ENCODE assay signal across 7 mouse cellular contexts in genomic region chr10:126928819-126929206, GRCm38 (mm10). TPM values are rescaled to one million over a fixed set of nuclear protein-coding genes. Genes with fewer than 3 reads are reported as not detected.
DNase-seq lines count a peak whose midpoint lies in the region; ATAC-seq and TF ChIP-seq lines count a peak whose summit lies in the region.

No protein-coding gene starts in this region.

- DNase-seq in right cerebral cortex, postnatal 4 days: peak; percentile 23
- no peak for DNase-seq in right cerebral cortex, postnatal 25 days
- peak; percentile 57 to 65 for DNase-seq in gastrocnemius, adult 8-10 months (ENCODE audit: low spot score in 2 of 2)
- no peak for DNase-seq in thymus, postnatal 10 days (ENCODE audit: low spot score in 2 of 2)

- H3K4me3 ChIP-seq in intestine, postnatal 0 days (ENCODE audit: low read depth, low read length): peak overlapping the region; percentile 46
- H3K4me3 ChIP-seq in midbrain, embryonic 13.5 days (replicated peaks): peak overlapping the region; percentile 54

- no peak for TF ChIP-seq CTCF in intestine, postnatal 0 days (IDR thresholded peaks at IDR 0.05; ENCODE audit: low read depth)

- peak overlapping the region; percentile 65; the same call in 1 of the 2 replicates for H3K9ac ChIP-seq in intestine, postnatal 0 days (ENCODE audit: low read depth, low read length)
- no peak overlapping the region for H3K9ac ChIP-seq in midbrain, embryonic 13.5 days (replicated peaks)

- H3K4me2 ChIP-seq in intestine, postnatal 0 days (replicated peaks; ENCODE audit: low read depth): peak overlapping the region; percentile 86
- H3K4me2 ChIP-seq in midbrain, embryonic 13.5 days (replicated peaks): peak overlapping the region; percentile 85

- H3K27ac ChIP-seq in intestine, postnatal 0 days (ENCODE audit: low read depth, low read length): peak overlapping the region; percentile 94
- no peak overlapping the region for H3K27ac ChIP-seq in midbrain, embryonic 13.5 days

- no peaks in the 10 kb centered on the region for H3K27me3 ChIP-seq in intestine, postnatal 0 days (replicated peaks; ENCODE audit: control insufficient read depth, insufficient read depth, low read length)
- H3K27me3 ChIP-seq in midbrain, embryonic 13.5 days: peaks cover 27% of the 10 kb centered on the region

- 23% methylated on average over 12 of the region's 12 CpGs for WGBS in intestine, postnatal 0 days
- WGBS in midbrain, embryonic 13.5 days: 18% methylated on average over 12 of the region's 12 CpGs

- H3K9me3 ChIP-seq in intestine, postnatal 0 days (ENCODE audit: control insufficient read depth): no peaks in the 10 kb centered on the region
- H3K9me3 ChIP-seq in midbrain, embryonic 13.5 days: no peaks in the 10 kb centered on the region

- H3K36me3 ChIP-seq in intestine, postnatal 0 days (ENCODE audit: control insufficient read depth, insufficient read depth): no peaks in the 10 kb centered on the region
- no peaks in the 10 kb centered on the region for H3K36me3 ChIP-seq in midbrain, embryonic 13.5 days

- peak; percentile 12; the same call in 1 of the 2 replicates for ATAC-seq in intestine, postnatal 0 days
- ATAC-seq in midbrain, embryonic 13.5 days: no peak
- ATAC-seq in erythroid progenitor cell, adult 5-6 weeks (replicated peaks; ENCODE audit: low FRiP score, poor library complexity, severe bottlenecking): no peak

- peaks cover 24% of the 10 kb centered on the region for H3K4me1 ChIP-seq in intestine, postnatal 0 days (replicated peaks; ENCODE audit: control insufficient read depth, insufficient read depth, low read length)
- peaks cover 48% of the 10 kb centered on the region for H3K4me1 ChIP-seq in midbrain, embryonic 13.5 days (replicated peaks)

RNA-seq across cellular contexts. Expression of gene Atp23, which starts 27.7 kb away (rescaled TPM):
- total RNA-seq in gastrocnemius, adult 8-10 months (2022): 1 to 10 TPM; 1.4 to 2.5 (median 1.4) TPM
- 7.7 and 8.0 TPM in 2 replicates for polyA plus RNA-seq in intestine, postnatal 0 days (2015; fragmentation: Nextera tagmentation; extraction: Ambion mirVana)
- 9.1 and 9.2 TPM in 2 replicates for polyA plus RNA-seq in midbrain, embryonic 13.5 days (2015; fragmentation: Nextera tagmentation; extraction: Ambion mirVana)
- 3.6 TPM in 1 of 2 replicates, not detected in the other for total RNA-seq in erythroid progenitor cell, adult 5-6 weeks (2015; ENCODE audit: low replicate concordance)
- total RNA-seq in erythroid progenitor cell, adult 5-6 weeks (2017; ENCODE audit: low replicate concordance): 0.51 and 1.7 TPM in 2 replicates

RNA-seq across cellular contexts. Expression of gene Ctdsp2, which starts 49.7 kb away (rescaled TPM):
- 100 to 1,000 TPM; 103 to 118 (median 106) TPM for total RNA-seq in gastrocnemius, adult 8-10 months (2022)
- polyA plus RNA-seq in intestine, postnatal 0 days (2015; fragmentation: Nextera tagmentation; extraction: Ambion mirVana): 43.1 and 46.7 TPM in 2 replicates
- polyA plus RNA-seq in midbrain, embryonic 13.5 days (2015; fragmentation: Nextera tagmentation; extraction: Ambion mirVana): 18.7 and 23.6 TPM in 2 replicates
- total RNA-seq in erythroid progenitor cell, adult 5-6 weeks (2015; ENCODE audit: low replicate concordance): 18.0 and 19.7 TPM in 2 replicates
- 8.5 and 10.3 TPM in 2 replicates for total RNA-seq in erythroid progenitor cell, adult 5-6 weeks (2017; ENCODE audit: low replicate concordance)

Comparison
In these comparisons a context has a peak if more than half of its experiments do, and no peak if none do; other contexts are left out.
1. DNase-seq: peak in right cerebral cortex, postnatal 4 days (single experiment) and gastrocnemius, adult 8-10 months (2 of 2); none in right cerebral cortex, postnatal 25 days (single experiment) and thymus, postnatal 10 days (0 of 2).
2. RNA of gene Ctdsp2, which starts 49.7 kb away (total RNA-seq): 103 to 118 TPM in gastrocnemius, adult 8-10 months; 8.5 to 19.7 TPM in erythroid progenitor cell, adult 5-6 weeks; every median in the first group is over 4 times any median in the second.